Mouse (Mus musculus) granulocyte monocyte progenitor cell, adult 5-6 weeks (primary cell): ENCODE measurements at regions not wholly inside any gene's neighbourhood (a gene's known extent, or its start where the extent isn't known, plus 50 kb on each side); places are given as distances from the start of the nearest gene placed in this dataset.

Source experiments
- ATAC-seq: replicated peaks from 2 replicates; pipeline ENCODE4 v1.8.0; 2016; ENCODE audit warnings: mild to moderate bottlenecking, moderate TSS enrichment, inconsistent platforms; ENCODE audit not compliant: poor library complexity, severe bottlenecking

DNA sequence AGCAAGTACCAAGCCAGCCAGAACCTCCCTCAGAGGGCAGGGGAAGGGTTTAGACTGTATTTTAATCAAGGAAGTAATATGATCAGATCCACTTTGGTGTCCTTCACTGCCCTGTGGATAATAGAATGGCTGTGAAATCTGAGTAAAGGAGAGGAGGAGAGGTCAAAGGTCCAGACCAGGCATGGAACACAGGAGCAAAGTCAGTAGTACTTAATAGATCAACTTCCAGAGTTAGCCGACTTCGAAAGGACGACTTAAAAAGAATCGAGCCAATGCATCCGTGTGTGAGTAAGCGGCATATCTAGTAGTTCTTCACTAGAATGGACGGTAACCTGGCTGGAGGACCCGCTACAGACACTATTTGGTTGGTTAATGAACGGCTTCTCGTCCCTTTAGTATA, 103.8 kb upstream of the Gm15217 start:
- ATAC-seq: no peak

DNA sequence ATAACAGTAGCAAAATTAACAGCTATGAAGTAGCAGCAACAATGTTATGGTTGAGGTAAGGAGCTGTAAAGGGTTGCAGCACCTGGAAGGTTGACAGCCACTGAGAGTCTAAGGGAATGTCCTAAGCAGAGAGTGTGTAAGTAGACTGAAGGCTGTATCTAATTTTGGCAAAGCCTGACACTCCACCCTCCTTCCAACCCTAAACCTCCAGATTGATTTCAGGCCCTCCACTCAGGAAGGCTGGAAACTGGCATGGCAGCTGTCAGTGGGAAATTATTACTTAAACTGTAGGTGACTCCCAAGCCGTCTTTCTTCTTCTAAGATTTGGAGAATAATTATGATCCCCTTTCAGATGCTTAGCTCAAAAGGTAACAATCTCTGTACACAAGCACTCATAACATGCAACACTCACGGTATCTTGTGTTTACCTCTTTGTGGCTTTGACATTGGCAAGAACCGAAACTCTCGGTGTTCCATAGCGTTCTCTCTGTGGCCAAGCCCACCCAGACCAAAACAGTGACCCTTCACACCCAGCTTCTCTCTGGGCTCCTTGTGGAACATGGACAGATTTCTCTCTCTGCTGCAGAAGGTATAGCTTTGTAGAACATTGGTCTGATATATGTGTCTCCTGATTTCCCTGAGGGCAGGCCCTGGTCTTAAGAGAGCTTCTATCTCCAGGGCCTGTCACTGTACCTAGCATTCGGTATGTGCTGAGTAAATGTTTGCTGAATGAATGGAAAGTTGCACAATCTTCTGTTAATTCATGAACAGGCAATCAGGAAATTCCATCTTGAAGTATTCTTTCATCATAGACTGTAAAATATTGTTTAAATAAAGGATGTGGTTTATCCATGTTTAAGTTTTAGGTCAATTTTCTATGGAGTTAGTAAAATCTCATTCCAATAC, 102.0 kb upstream of the Gm15217 start:
- no peak for ATAC-seq

DNA sequence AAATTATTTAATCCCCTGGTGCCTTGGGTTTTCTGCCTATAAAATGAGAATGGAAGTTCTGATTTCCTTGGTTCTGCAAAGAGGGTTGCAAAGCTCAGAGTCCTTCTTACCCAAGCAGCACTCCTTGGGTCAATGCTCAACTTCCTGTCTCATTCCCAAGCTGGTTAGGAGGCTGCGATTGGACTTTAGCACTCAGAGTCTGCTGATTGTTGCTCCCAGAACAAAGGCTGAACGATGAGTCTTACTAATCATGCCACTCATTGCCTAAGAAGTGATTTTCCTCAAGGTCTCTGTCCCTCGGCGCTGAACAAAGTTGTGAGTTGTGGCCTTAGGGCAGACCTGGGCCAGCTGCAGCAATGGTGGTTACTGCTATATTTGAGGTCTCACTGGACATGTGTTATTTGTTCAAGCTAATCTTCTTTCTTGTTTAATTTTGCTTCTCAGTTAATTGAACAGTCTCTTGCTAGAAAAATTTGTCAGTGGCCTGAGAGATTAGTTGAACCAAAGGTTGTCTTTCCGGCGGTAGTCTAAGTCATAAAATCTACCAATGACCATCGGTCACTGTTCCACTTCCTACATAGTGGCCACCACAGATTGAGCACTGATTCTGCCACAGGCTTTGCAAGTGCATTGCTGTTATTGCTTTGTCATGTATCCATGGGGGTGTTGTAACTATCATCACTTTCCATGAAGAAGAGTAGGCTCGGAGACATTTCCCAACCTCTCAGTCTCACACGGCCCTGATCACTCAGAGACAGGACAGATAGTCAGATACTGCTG, 101.2 kb upstream of the Gm15217 start:
- no peak for ATAC-seq

DNA sequence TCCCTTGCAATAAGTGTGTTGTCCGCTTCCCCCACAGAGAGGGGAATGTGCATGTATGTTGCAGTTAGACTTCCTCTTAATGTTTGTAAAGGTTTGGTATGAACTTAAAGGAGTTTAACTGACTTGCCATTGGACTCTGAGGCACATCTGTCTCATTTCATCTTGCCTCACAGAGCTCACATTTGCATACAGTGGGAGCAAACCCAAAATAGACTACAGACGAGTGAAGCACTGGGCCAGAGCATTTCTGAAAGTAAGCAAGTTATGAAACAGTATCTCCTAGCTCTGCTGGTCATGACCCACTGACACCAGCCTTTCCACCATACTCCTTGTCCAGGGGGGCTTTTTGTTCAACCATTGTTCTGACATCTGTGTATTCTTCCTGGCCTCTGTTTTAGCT, 86.8 kb upstream of the Gm15217 start:
- no peak for ATAC-seq

DNA sequence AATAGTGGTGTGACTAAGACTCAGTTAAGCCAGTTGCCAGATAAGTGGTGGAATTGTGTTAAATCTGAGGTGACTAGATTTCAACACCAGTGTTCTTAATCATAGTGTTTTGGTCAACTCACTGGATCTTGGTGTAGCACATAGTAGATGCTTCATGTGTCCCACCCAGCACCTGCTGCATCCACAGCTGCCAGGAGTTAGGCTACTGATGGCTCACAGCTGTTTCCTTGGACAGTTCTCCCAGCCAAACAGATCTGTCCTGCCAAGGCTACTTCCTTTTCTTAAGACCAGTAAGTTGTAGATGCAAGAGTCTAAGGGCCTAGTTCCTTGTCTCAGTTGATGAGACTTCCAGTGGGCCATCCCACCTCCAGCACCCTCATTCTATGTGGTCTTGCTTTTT, 82.9 kb upstream of the Gm15217 start:
- ATAC-seq: no peak

DNA sequence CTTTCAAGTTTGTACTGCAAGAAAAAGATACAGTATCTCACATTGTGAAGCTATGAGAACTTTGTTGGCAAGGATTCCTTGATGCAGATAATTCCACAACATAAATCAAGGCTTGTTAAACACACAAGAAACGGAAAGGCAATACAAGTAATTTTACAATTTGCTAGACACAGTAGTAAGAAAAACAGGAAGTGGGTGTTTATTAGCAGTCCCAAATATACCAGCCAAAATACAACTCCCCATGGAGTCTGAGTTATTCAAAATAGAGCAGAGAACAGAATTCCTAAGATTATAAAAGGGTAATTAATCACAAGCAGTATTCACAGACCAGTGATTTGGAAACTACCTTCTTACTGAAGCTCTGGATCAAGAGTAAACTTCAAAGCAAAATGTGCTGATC, 78.7 kb upstream of the Gm15217 start:
- ATAC-seq: no peak

DNA sequence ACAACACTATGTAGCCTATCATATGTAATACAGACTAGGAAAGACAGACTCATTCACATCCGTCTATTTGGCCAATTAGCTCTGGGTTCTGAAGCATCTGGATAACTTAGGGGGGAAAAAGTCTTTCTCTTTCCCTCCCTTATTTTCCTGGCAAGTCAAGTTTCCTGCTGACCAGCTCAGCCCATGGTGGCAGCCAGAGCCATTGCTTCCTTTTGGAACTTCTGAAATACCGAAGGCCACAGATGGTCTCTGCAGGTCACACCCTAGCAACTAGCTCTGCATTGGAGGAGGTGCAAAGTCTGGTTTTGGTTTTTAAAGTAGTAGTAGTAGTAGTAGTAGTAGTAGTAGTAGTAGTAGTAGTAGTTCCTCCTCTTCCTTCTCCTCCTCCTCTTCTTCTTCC, 76.6 kb upstream of the Gm15217 start:
- ATAC-seq: no peak

DNA sequence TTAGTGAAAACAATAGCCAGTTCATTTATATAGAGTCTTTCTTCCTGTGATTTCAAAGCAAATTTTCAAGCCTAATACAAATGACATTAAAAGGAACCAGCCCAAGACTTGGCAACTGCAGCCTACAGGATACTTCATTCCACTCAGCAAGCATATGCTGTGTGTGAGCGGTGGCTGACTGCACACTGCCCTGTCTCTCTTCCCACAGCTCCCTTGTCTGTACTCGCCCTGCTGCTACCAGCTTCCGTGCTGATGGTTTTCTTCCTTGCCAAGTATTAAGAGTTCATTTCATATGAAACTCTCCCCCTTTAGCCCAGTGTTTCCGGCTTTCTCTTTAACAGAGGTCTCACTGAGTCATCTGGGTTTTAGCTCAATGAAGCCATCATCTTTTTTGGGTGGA, 73.9 kb upstream of the Gm15217 start:
- ATAC-seq: no peak

DNA sequence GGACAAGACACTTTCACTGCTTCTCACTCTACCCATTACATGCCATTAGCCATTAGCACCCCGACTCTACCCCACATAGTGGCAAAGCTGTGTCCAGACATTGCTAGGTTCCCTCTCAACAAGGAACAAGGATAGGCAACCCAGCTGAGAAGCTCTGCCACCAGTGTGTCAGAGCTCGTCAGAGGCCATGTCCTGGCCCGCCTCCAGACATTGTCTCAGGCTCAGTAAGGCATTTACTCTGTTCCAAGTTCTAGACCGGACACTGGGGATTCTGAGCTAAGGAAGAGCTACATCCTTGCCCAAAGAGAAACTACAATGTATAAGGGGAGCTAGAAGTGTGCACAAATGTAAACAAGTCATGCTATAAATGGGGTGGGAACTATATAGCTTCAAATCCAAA, 66.2 kb upstream of the Gm15217 start:
- ATAC-seq: no peak

DNA sequence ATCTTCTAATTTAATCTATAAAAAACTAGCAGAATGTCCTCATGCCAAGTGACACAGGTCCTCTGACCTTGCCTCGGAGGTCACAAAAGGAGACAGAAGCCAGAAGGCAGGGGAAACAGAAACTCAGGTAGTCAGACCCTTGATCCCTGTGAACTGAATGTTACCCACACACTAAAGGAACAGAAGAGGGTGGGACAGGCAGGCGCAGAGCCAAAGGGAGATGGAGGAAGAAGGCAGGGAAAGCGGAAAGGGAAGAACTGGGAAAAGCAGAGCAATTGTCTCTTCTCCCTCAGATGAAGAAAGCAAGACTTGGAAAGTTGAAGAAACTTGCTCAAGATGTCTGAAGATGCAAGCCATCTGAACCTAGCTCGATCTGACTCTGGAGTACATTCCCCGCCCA, 62.7 kb upstream of the Gm15217 start:
- ATAC-seq: no peak

DNA sequence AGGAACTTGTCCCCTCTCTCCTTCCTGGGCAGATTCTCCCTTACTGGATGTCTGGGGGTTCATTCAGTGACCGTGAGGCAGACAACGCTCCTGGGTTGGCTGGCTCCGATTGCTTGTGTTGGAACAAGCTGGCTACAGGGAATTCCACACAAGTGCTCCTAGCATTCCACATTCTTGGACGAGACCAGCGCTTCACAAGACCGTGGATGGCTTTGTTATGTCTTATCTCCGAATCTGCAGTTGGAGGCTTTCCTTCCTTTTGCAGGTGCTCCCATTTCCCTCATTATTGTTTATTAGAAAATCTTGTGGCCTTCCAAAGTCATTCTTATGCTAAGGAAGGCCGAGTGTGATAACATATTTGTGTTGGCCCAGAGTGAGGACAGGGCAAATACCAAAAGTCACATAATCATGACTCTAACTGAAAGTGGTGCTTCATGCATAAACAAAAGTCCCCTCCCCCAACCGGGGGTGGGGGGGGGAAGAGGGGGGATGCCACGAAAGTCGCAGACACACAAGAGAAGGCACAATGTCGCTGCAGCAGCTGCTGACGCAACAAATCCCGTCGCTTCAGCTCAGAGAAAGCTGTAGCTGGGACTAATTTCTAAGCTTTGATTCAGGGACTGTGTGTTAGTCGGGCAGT, 61.7 kb upstream of the Gm15217 start:
- ATAC-seq: no peak

DNA sequence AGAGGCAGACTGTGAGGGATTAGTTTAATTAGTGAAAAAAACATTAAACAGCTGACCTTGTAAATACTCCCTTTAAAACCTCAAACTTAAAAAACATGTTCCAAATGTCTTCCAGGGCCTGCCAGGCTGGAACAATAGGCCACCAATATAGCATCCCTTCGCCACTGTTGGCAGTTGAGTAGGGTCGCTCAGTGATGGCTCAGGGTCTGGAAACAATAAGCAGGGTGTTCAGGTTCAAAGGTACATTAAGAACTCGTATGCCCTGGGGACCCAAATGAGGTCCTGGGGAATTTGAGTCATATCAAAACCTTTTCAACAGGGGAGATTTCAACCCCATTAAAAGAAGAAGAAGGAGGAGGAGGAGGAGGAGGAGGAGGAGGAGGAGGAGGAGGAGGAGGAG, 51.1 kb upstream of the Gm15217 start:
- ATAC-seq: no peak
